Mouse (Mus musculus): ENCODE measurements around the gene Best1. TPM values are rescaled to one million over a fixed set of nuclear protein-coding genes. Genes with fewer than 3 reads are reported as not detected.

Best1 gene
- polyA plus RNA-seq, 1 experiment from 2014 or later: 0.42 TPM

DNA sequence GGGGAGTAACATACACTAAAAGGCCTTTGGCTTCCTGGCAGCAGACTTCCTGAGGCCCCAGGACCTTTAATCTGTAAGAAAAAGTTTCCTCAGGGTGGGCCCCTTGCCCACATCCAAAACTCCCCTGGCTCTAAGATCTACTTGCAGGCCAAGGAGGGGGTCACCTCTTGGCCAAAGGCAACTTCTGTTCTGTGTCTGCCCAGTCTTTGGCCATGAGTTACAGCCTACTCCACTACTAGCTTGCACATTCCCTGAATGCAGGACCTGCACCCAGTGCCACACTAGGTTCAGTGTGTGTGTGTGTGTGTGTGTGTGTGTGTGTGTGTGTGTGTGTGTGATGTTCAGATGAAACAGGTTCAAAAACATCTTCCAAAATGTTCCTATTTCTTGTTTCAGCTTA lies 13.8 kb downstream of the Best1 start:
- peaks cover 9% of the 10 kb centered on the region; the same call in 1 of the 2 replicates for H3K4me1 ChIP-seq (ENCODE audit: control insufficient read depth, insufficient read depth, low read length)
- H3K9me3 ChIP-seq (ENCODE audit: control insufficient read depth, low read length): no peaks in the 10 kb centered on the region
- no peak overlapping the region for H3K4me3 ChIP-seq (ENCODE audit: low read length)
- H3K4me2 ChIP-seq (ENCODE audit: low read depth, low read length): no peak overlapping the region
- H3K27me3 ChIP-seq (replicated peaks; ENCODE audit: control insufficient read depth, insufficient read depth, low read length): no peaks in the 10 kb centered on the region
- H3K9ac ChIP-seq (ENCODE audit: low read depth, low read length): no peak overlapping the region
- no peak for ATAC-seq
- H3K27ac ChIP-seq (ENCODE audit: low read length): no peak overlapping the region
- H3K36me3 ChIP-seq (ENCODE audit: control insufficient read depth, insufficient read depth, low read length): peaks cover 12% of the 10 kb centered on the region

DNA sequence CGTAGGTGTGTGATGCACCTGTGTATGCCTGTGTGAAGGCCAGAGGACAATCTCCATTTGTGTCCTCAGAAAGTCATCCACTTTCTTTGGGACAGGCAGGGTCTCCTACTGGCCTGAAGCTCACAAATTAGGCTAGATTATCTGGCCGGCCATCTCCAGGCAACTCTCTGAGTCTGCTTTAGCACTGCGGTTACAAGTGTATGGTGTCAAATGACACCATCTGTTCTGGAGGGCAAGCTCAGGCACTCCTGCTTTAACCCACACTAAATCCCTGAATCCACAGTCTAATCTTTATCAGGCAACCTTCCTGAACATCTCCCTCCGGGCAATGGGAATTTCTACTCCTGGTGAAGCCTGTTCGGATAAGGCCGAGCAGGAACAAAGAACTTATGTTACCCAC lies 14.2 kb downstream of the Best1 start:
- Histone ChIP-seq H3K27ac (ENCODE audit: low read length) (no peak overlapping the region), H3K9ac (ENCODE audit: low read depth, low read length) (no peak overlapping the region), H3K27me3 (replicated peaks; ENCODE audit: control insufficient read depth, insufficient read depth, low read length) (no peaks in the 10 kb centered on the region), H3K9me3 (ENCODE audit: control insufficient read depth, low read length) (no peaks in the 10 kb centered on the region), H3K4me1 (ENCODE audit: control insufficient read depth, insufficient read depth, low read length) (peaks cover 9% of the 10 kb centered on the region; the same call in 1 of the 2 replicates), H3K4me3 (ENCODE audit: low read length) (no peak overlapping the region), H3K36me3 (ENCODE audit: control insufficient read depth, insufficient read depth, low read length) (peaks cover 12% of the 10 kb centered on the region), H3K4me2 (ENCODE audit: low read depth, low read length) (no peak overlapping the region)
- 40% methylated on average over 6 of the region's 6 CpGs for WGBS
- ATAC-seq: no peak

DNA sequence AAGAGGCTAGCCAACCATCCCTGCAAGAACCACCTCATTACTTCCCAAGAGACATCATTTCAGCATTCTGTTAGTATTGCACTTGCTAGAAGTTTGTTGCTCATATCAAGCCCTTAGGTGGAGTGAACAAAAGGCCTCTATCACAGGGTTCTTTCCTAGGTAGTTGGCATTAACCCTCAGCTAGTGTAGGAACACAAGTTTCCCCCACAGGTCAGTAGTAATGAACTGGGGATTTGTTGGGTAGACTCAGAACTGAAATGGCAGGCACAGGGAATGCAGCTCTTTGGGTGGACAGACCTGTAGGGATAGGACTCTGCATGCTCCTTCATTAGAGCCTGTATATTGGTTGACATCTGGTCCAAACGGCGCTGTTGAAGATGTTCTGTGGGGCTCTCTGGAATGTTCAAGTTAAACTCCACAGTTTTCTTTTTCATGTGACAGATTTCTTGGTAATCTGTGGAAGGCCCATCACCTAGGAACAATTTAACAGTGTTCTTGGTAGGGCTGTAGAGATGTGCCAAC lies 15.5 kb downstream of the Best1 start:
- H3K4me2 ChIP-seq (ENCODE audit: low read depth, low read length): no peak overlapping the region
- no peak overlapping the region for H3K27ac ChIP-seq (ENCODE audit: low read length)
- no peak overlapping the region for H3K9ac ChIP-seq (ENCODE audit: low read depth, low read length)
- no peaks in the 10 kb centered on the region for H3K9me3 ChIP-seq (ENCODE audit: control insufficient read depth, low read length)
- ATAC-seq: no peak
- peaks cover 12% of the 10 kb centered on the region for H3K36me3 ChIP-seq (ENCODE audit: control insufficient read depth, insufficient read depth, low read length)
- no peaks in the 10 kb centered on the region for H3K27me3 ChIP-seq (replicated peaks; ENCODE audit: control insufficient read depth, insufficient read depth, low read length)
- peaks cover 15% of the 10 kb centered on the region for H3K4me1 ChIP-seq (ENCODE audit: control insufficient read depth, insufficient read depth, low read length)
- 86% methylated on average over 2 of the region's 2 CpGs for WGBS
- no peak overlapping the region for H3K4me3 ChIP-seq (ENCODE audit: low read length)

DNA sequence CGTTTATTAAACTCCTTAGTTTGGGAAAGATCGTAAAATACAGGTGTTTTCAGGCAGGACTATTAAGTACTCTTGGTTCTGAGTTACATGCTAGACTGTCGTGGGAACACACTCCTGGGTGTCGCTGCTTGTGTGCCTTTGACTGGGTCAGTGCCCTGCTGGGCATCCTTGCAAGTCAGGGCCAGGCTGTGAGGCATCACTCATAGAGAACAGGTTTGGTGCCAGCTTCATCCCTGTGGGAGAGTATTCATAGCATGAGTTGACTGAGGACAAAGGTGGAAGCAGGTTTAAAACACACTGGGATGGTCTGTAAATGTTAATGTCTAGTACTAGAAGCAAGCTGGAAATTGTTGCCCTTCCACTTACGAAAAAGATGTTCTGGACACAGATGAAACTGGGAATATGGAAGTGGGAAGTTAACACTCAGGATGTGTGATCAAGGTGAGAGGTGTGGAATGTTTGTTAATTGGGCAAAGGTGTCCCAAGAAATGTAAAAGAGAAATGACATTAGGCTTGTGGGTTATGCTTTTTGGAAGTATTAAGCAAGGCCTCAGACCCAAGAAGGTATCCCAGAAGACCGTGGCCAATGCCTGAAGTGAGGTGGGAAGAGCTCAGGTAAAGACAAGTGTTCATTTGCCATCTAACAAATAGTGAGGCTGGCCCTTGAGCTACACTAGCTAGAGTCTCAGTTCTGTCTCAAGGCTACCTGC lies 16.1 kb downstream of the Best1 start:
- no peak overlapping the region for H3K4me2 ChIP-seq (ENCODE audit: low read depth, low read length)
- peaks cover 15% of the 10 kb centered on the region for H3K4me1 ChIP-seq (ENCODE audit: control insufficient read depth, insufficient read depth, low read length)
- no peak overlapping the region for H3K9ac ChIP-seq (ENCODE audit: low read depth, low read length)
- H3K9me3 ChIP-seq (ENCODE audit: control insufficient read depth, low read length): no peaks in the 10 kb centered on the region
- H3K36me3 ChIP-seq (ENCODE audit: control insufficient read depth, insufficient read depth, low read length): peaks cover 12% of the 10 kb centered on the region
- WGBS: 94% methylated on average over 6 of the region's 6 CpGs
- H3K27me3 ChIP-seq (replicated peaks; ENCODE audit: control insufficient read depth, insufficient read depth, low read length): no peaks in the 10 kb centered on the region
- no peak overlapping the region for H3K27ac ChIP-seq (ENCODE audit: low read length)
- no peak overlapping the region for H3K4me3 ChIP-seq (ENCODE audit: low read length)
- ATAC-seq: no peak

DNA sequence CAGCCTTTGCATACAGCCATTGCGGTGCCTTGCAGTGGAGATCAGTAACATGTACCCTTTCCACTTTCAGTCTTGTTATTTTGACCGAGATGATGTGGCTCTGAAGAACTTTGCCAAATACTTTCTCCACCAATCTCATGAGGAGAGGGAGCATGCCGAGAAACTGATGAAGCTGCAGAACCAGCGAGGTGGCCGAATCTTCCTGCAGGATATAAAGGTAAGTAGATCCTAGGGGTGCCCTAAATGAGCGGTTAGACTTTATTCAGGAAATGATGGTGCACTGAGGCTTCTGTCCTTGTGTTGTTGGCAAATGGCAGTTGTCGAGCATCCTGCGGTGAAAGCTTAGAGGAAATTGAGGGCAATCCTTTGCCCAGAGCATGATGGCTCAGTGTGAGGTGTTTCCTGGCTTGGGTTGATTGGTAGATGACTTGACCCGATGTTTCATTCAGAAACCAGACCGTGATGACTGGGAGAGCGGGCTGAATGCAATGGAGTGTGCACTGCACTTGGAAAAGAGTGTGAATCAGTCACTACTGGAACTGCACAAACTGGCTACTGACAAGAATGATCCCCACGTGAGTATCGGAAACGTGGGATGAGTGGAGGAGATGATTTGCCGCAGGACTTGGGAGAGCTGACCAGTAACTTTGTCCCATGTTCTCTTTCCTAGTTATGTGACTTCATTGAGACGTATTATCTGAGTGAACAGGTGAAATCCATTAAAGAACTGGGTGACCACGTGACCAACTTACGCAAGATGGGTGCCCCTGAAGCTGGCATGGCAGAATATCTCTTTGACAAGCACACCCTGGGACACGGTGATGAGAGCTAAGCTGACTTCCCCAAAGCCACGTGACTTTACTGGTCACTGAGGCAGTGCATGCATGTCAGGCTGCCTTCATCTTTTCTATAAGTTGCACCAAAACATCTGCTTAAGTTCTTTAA lies 17.1 kb downstream of the Best1 start:
- WGBS: 88% methylated on average over 20 of the region's 20 CpGs
- Histone ChIP-seq H3K4me2 (ENCODE audit: low read depth, low read length) (peak overlapping the region; percentile 79), H3K27ac (ENCODE audit: low read length) (no peak overlapping the region), H3K9me3 (ENCODE audit: control insufficient read depth, low read length) (no peaks in the 10 kb centered on the region), H3K27me3 (replicated peaks; ENCODE audit: control insufficient read depth, insufficient read depth, low read length) (no peaks in the 10 kb centered on the region), H3K9ac (ENCODE audit: low read depth, low read length) (peak overlapping the region; percentile 95), H3K36me3 (ENCODE audit: control insufficient read depth, insufficient read depth, low read length) (peaks cover 12% of the 10 kb centered on the region), H3K4me3 (ENCODE audit: low read length) (peak overlapping the region; percentile 93), H3K4me1 (ENCODE audit: control insufficient read depth, insufficient read depth, low read length) (peaks cover 15% of the 10 kb centered on the region)
- ATAC-seq: no peak

DNA sequence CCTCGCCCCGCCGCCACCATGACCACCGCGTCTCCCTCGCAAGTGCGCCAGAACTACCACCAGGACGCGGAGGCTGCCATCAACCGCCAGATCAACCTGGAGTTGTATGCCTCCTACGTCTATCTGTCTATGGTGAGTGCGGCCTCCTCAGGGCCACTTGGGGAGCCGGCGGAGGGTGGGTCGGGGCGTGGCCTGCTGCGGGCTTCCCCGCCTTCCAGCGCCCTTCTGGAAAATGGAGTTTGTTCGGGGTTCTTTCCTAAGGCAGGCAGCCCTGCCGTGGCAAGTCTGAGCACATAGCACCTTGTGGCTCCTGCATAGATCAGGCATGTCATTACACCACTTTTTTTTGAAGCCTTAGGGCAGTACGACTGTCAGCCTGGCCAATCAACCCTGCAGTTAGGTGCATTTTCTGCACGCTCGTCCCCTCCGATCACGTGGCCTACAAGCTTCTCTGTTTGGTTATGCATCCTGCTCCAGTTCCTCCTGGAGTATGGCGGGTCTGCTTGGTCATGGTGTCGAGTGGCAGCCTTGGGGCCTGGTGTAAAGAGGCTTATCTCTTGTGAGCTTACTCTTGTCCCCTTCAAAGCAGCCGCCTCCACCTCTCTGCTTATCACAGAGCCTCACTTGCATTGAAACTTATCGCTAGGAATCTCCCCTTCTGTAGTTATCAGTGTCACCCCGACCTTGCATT lies 18.4 kb downstream of the Best1 start:
- peak overlapping the region; percentile 98 for H3K27ac ChIP-seq (ENCODE audit: low read length)
- no peaks in the 10 kb centered on the region for H3K27me3 ChIP-seq (replicated peaks; ENCODE audit: control insufficient read depth, insufficient read depth, low read length)
- peak overlapping the region; percentile 79 for H3K4me2 ChIP-seq (ENCODE audit: low read depth, low read length)
- peak; percentile 89 for ATAC-seq
- peaks cover 21% of the 10 kb centered on the region for H3K4me1 ChIP-seq (ENCODE audit: control insufficient read depth, insufficient read depth, low read length)
- H3K9me3 ChIP-seq (ENCODE audit: control insufficient read depth, low read length): no peaks in the 10 kb centered on the region
- under 1% methylated on average over 31 of the region's 31 CpGs for WGBS
- peak overlapping the region; percentile 93 for H3K4me3 ChIP-seq (ENCODE audit: low read length)
- H3K9ac ChIP-seq (ENCODE audit: low read depth, low read length): peak overlapping the region; percentile 95
- H3K36me3 ChIP-seq (ENCODE audit: control insufficient read depth, insufficient read depth, low read length): peaks cover 12% of the 10 kb centered on the region

DNA sequence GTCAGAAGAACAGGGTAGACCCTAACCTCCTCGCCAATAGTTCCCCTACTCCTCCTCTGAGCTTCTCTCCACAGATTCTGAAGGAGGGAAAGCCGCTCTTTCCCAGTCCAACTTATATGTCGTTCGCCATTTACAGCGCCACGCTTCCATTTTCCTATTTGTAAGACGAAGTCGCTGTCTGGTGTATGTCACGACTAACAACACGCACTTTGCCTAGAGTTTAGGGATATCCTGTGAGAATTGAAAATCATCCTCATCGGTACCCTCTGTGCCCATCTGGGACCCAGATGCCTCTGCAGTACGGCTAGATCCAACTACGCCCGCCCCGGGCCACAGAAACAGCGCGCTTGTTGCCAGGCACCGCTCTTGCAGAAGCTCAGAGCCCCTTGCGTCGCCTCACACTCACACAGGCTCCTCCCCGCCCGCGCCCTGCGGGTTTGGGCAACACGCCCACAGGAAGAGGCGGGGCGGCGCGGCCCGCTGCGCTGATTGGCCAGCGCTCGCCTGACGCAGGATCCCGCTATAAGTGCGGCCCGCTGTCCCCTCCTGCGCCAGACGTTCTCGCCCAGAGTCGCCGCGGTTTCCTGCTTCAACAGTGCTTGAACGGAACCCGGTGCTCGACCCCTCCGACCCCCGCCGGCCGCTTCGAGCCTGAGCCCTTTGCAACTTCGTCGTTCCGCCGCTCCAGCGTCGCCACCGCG lies 19.1 kb downstream of the Best1 start:
- Histone ChIP-seq H3K9ac (ENCODE audit: low read depth, low read length) (peak overlapping the region; percentile 95), H3K27ac (ENCODE audit: low read length) (peak overlapping the region; percentile 98), H3K36me3 (ENCODE audit: control insufficient read depth, insufficient read depth, low read length) (peaks cover 12% of the 10 kb centered on the region), H3K27me3 (replicated peaks; ENCODE audit: control insufficient read depth, insufficient read depth, low read length) (no peaks in the 10 kb centered on the region), H3K4me3 (ENCODE audit: low read length) (peak overlapping the region; percentile 93), H3K9me3 (ENCODE audit: control insufficient read depth, low read length) (no peaks in the 10 kb centered on the region), H3K4me2 (ENCODE audit: low read depth, low read length) (peak overlapping the region; percentile 79), H3K4me1 (ENCODE audit: control insufficient read depth, insufficient read depth, low read length) (peaks cover 23% of the 10 kb centered on the region)
- WGBS: under 1% methylated on average over 59 of the region's 59 CpGs
- peak; percentile 97 for ATAC-seq

DNA sequence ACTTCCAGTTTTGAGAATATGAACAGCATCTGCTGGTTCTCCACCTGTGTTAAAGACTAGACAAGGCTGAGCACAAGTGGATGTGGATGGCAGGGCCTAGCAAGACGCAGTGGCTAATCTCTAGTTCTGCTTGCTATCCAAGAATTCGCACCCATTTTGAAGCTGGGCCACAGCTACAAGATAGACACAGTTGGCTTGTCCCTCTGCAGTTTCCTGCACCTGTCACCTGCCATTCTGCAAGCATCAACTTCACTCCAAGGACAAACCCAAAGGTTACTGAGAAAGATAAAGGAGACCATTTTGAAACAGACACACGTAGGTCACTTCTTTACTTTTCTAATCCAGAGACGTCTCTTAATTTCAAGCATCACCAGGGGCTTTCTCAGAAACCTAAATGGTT lies 19.8 kb downstream of the Best1 start:
- ATAC-seq: no peak
- H3K27me3 ChIP-seq (replicated peaks; ENCODE audit: control insufficient read depth, insufficient read depth, low read length): no peaks in the 10 kb centered on the region
- H3K4me1 ChIP-seq (ENCODE audit: control insufficient read depth, insufficient read depth, low read length): peaks cover 23% of the 10 kb centered on the region
- H3K9me3 ChIP-seq (ENCODE audit: control insufficient read depth, low read length): no peaks in the 10 kb centered on the region
- H3K9ac ChIP-seq (ENCODE audit: low read depth, low read length): peak overlapping the region; percentile 70
- 70% methylated on average over 4 of the region's 4 CpGs for WGBS
- peak overlapping the region; percentile 93 for H3K4me3 ChIP-seq (ENCODE audit: low read length)
- peak overlapping the region; percentile 68 for H3K4me2 ChIP-seq (ENCODE audit: low read depth, low read length)
- peak overlapping the region; percentile 90 for H3K27ac ChIP-seq (ENCODE audit: low read length)
- peaks cover 12% of the 10 kb centered on the region for H3K36me3 ChIP-seq (ENCODE audit: control insufficient read depth, insufficient read depth, low read length)

Measured in intestine, embryonic 16.5 days (tissue).